In the genomic region with DNA sequence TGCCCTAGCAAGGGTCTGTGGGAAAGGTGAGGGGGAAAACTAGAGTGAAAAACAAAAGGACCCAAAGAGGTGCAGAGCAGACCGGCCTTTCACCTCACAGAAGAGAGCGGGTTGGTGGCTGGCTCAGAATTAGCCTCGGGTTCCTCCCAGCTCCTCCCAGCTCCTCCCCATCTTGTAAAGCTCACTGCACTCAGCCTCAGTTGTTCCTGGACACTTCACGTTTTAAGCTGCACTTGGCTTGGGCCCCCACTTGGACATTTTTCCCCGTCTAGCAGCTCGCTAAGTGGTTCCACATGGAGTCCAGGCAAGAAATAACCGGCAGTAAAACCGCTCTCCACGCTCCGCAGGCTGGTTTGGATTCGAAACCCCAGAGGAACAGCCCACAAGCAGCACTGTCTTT, we compare ENCODE assay signal across 9 mouse cellular contexts. TPM values are rescaled to one million over a fixed set of nuclear protein-coding genes. Genes with fewer than 3 reads are reported as not detected.
A peak's percentile ranks its signal among the peaks of the same experiment; 100 is the strongest.
DNase-seq lines count a peak whose midpoint lies in the region; ATAC-seq and TF ChIP-seq lines count a peak whose summit lies in the region.
"Had no signal": no experiment of that assay in that cellular context is flagged by ENCODE, and none has a peak within 500 bp of the region (broad histone marks: within the 10 kb centered on the region; RNA-seq: fewer than 3 reads in every experiment).

No protein-coding gene starts in this region.

- ATAC-seq in kidney, postnatal 0 days (replicated peaks; ENCODE audit: low FRiP score, low read depth): no peak
- ATAC-seq in forebrain, embryonic 16.5 days: 0 out of 2 replicates have a peak, but pooled peaks have one; percentile 27

- no peak overlapping the region for H3K9ac ChIP-seq in kidney, postnatal 0 days (ENCODE audit: low read depth, low read length)
- H3K9ac ChIP-seq in forebrain, embryonic 16.5 days (replicated peaks; ENCODE audit: low read depth, low read length): no peak overlapping the region

- peak; percentile 41 for DNase-seq in kidney, postnatal 0 days (ENCODE audit: low spot score)
- DNase-seq in kidney, adult 2 months: no peak
- peak; percentile 60 for DNase-seq in hindlimb bud, embryonic 11.5 days (ENCODE audit: extremely low spot score, low read depth, low spot score)
- DNase-seq in lung, postnatal 36 days: peak; percentile 54
- DNase-seq in Muller cell, postnatal 12 days (ENCODE audit: inconsistent ontology term): no peak
- no peak for DNase-seq in thymus, postnatal 10 days (ENCODE audit: low spot score in 2 of 2)
- no peak for DNase-seq in spleen, postnatal 36 days (ENCODE audit: low spot score in 2 of 2)

- no peaks in the 10 kb centered on the region for H3K36me3 ChIP-seq in kidney, postnatal 0 days (ENCODE audit: insufficient read depth, low read length)
- no peaks in the 10 kb centered on the region for H3K36me3 ChIP-seq in kidney, adult 2 months (ENCODE audit: control insufficient read depth, insufficient read depth, low read length)
- H3K36me3 ChIP-seq in forebrain, embryonic 16.5 days (ENCODE audit: control insufficient read depth, insufficient read depth): no peaks in the 10 kb centered on the region
- H3K36me3 ChIP-seq: G1E had no signal

- WGBS in kidney, postnatal 0 days: 6% methylated on average over 11 of the region's 11 CpGs
- 20% methylated on average over 11 of the region's 11 CpGs for WGBS in kidney, adult 2 months
- WGBS in forebrain, embryonic 16.5 days: 37% methylated on average over 11 of the region's 11 CpGs

- H3K9me3 ChIP-seq in kidney, postnatal 0 days (replicated peaks; ENCODE audit: low read length): no peaks in the 10 kb centered on the region
- peaks cover 3% of the 10 kb centered on the region; the same call in 1 of the 2 replicates for H3K9me3 ChIP-seq in forebrain, embryonic 16.5 days (ENCODE audit: control insufficient read depth, low read length)

- H3K27ac ChIP-seq in kidney, postnatal 0 days: 0 out of 2 replicates have a peak overlapping the region, but pooled peaks have one; percentile 47
- H3K27ac ChIP-seq in kidney, adult 2 months (ENCODE audit: insufficient read depth, low read depth, low read length): no peak overlapping the region
- peak overlapping the region; percentile 34; the same call in 1 of the 2 replicates for H3K27ac ChIP-seq in forebrain, embryonic 16.5 days (ENCODE audit: low read length)

- no peak overlapping the region for H3K4me3 ChIP-seq in kidney, postnatal 0 days (replicated peaks; ENCODE audit: low read depth, low read length)
- H3K4me3 ChIP-seq in kidney, adult 2 months (ENCODE audit: insufficient read depth, low read depth, low read length): no peak overlapping the region
- H3K4me3 ChIP-seq in forebrain, embryonic 16.5 days (replicated peaks; ENCODE audit: low read length): no peak overlapping the region

- H3K27me3 ChIP-seq in kidney, postnatal 0 days (ENCODE audit: insufficient read depth, low read length): no peaks in the 10 kb centered on the region
- no peaks in the 10 kb centered on the region for H3K27me3 ChIP-seq in kidney, adult 2 months (replicated peaks; ENCODE audit: control insufficient read depth, insufficient read depth, low read length)
- H3K27me3 ChIP-seq in forebrain, embryonic 16.5 days (replicated peaks; ENCODE audit: control insufficient read depth, insufficient read depth, low read length): peaks cover 14% of the 10 kb centered on the region

- H3K4me2 ChIP-seq in kidney, postnatal 0 days (ENCODE audit: low read length): peak overlapping the region; percentile 40
- no peak overlapping the region; the same call in 1 of the 2 replicates for H3K4me2 ChIP-seq in forebrain, embryonic 16.5 days (ENCODE audit: low read length)

- no peak for TF ChIP-seq CTCF in kidney, postnatal 0 days (IDR thresholded peaks at IDR 0.05; ENCODE audit: low read depth)
- no peak for TF ChIP-seq CTCF in kidney, adult 2 months (conservative IDR thresholded peaks at IDR 0.05; ENCODE audit: insufficient read depth, insufficient read length, low read depth, low read length)

- TF ChIP-seq POLR2A in kidney, adult 2 months (IDR thresholded peaks at IDR 0.05; ENCODE audit: low read depth, low read length): no peak

- H3K4me1 ChIP-seq in kidney, postnatal 0 days (replicated peaks; ENCODE audit: insufficient read depth, low read length): 0 out of 2 replicates have a peak, but pooled peaks cover 14% of the 10 kb centered on the region
- no peaks in the 10 kb centered on the region for H3K4me1 ChIP-seq in kidney, adult 2 months (ENCODE audit: control insufficient read depth, insufficient read depth, low read length)
- peaks cover 20% of the 10 kb centered on the region for H3K4me1 ChIP-seq in forebrain, embryonic 16.5 days (replicated peaks; ENCODE audit: control insufficient read depth, insufficient read depth, low read length)

RNA-seq across cellular contexts. Expression of gene P4ha3, which starts 3.3 kb away (rescaled TPM):
- polyA plus RNA-seq in kidney, postnatal 0 days (2015; fragmentation: Nextera tagmentation; extraction: Ambion mirVana): 2.2 and 2.7 TPM in 2 replicates
- polyA plus RNA-seq in kidney, adult 2 months (2012; rRNA removed): 0.19 and 0.22 TPM in 2 replicates
- polyA plus RNA-seq in forebrain, embryonic 16.5 days (2015; fragmentation: Nextera tagmentation; extraction: Ambion mirVana): 1.9 and 2.9 TPM in 2 replicates
- polyA plus RNA-seq: G1E had no signal

Comparison
In these comparisons a context has a peak if more than half of its experiments do, and no peak if none do; other contexts are left out.
1. DNase-seq: peak in kidney, postnatal 0 days (single experiment), hindlimb bud, embryonic 11.5 days (single experiment) and lung, postnatal 36 days (single experiment); none in kidney, adult 2 months (single experiment), Muller cell, postnatal 12 days (single experiment), thymus, postnatal 10 days (0 of 2) and spleen, postnatal 36 days (0 of 2).